Mouse (Mus musculus): ENCODE results near the gene Glrb. TPM values are rescaled to one million over a fixed set of nuclear protein-coding genes. Genes with fewer than 3 reads are reported as not detected.

Gene Glrb
- polyA plus RNA-seq, 1 experiment, result 0.28 TPM

DNA sequence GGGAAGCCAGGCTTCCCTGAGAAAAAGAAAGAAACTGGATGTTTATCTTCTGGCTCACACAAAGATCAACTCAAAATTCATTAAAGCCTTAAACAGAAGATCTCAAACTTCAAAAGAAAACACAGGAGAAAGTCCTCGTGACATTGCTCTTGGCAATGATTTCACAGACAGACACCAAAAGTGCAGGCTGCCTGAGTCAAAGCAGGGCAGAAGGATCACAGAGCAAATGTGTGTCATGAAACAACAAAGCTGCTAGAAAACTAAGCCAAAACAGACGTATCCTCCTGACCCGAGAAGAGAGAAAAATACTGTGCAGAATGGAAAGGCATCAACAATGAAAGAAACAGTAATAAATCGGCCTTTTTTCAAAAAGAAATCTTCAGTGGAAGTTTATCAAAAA, 22.4 kb downstream of the Glrb start:
- DNase-seq, result no peak
- WGBS, result 35% methylated on average over 4 of the region's 4 CpGs
- Histone ChIP-seq H3K4me3 (ENCODE audit: insufficient read depth, low read depth, low read length) (no peak overlapping the region), H3K36me3 (ENCODE audit: control insufficient read depth, insufficient read depth, low read length) (no peaks in the 10 kb centered on the region), H3K4me1 (ENCODE audit: control insufficient read depth, insufficient read depth, low read length) (no peaks in the 10 kb centered on the region), H3K27me3 (replicated peaks; ENCODE audit: control insufficient read depth, insufficient read depth, low read length) (no peaks in the 10 kb centered on the region), H3K27ac (ENCODE audit: insufficient read depth, low read depth, low read length) (no peak overlapping the region)
- TF ChIP-seq POLR2A (IDR thresholded peaks at IDR 0.05; ENCODE audit: low read depth, low read length), result no peak
- no peak for TF ChIP-seq CTCF (conservative IDR thresholded peaks at IDR 0.05; ENCODE audit: insufficient read depth, insufficient read length, low read depth, low read length)

DNA sequence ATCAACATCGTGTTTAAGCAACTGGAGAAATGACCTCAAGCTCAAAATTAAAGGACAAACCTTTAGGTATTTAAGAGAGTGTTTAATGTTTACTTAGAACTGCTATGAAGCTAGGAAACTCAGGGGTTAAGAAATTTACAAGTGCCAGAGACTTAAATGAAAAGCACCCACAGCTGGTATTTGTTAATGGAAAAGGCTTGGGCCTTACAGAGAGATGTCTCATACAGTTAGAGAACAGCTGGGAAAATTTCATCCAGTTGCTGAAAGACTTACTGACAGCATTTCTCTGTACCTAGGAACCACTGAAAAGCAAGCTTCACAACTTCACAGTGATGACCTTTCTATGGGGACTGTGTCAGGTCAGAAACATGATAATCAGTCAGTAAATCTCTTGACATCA, 28.3 kb downstream of the Glrb start:
- no peaks in the 10 kb centered on the region for H3K4me1 ChIP-seq (ENCODE audit: control insufficient read depth, insufficient read depth, low read length)
- DNase-seq, result no peak
- TF ChIP-seq POLR2A (IDR thresholded peaks at IDR 0.05; ENCODE audit: low read depth, low read length), result no peak
- TF ChIP-seq CTCF (conservative IDR thresholded peaks at IDR 0.05; ENCODE audit: insufficient read depth, insufficient read length, low read depth, low read length), result no peak
- 46% methylated on average over 1 of the region's 1 CpGs for WGBS
- H3K27me3 ChIP-seq (replicated peaks; ENCODE audit: control insufficient read depth, insufficient read depth, low read length), result no peaks in the 10 kb centered on the region
- H3K36me3 ChIP-seq (ENCODE audit: control insufficient read depth, insufficient read depth, low read length), result no peaks in the 10 kb centered on the region
- no peak overlapping the region for H3K4me3 ChIP-seq (ENCODE audit: insufficient read depth, low read depth, low read length)
- no peak overlapping the region for H3K27ac ChIP-seq (ENCODE audit: insufficient read depth, low read depth, low read length)

- DNase-seq, result no peak
- TF ChIP-seq POLR2A (IDR thresholded peaks at IDR 0.05; ENCODE audit: low read depth, low read length) (no peak), CTCF (conservative IDR thresholded peaks at IDR 0.05; ENCODE audit: insufficient read depth, insufficient read length, low read depth, low read length) (no peak)
- H3K4me3 ChIP-seq (ENCODE audit: insufficient read depth, low read depth, low read length), result no peak overlapping the region
- H3K4me1 ChIP-seq (ENCODE audit: control insufficient read depth, insufficient read depth, low read length), result no peaks in the 10 kb centered on the region
- no peak overlapping the region for H3K27ac ChIP-seq (ENCODE audit: insufficient read depth, low read depth, low read length)
- H3K27me3 ChIP-seq (replicated peaks; ENCODE audit: control insufficient read depth, insufficient read depth, low read length), result no peaks in the 10 kb centered on the region
- 81% methylated on average over 6 of the region's 6 CpGs for whole genome bisulfite sequencing
- no peaks in the 10 kb centered on the region for H3K36me3 ChIP-seq (ENCODE audit: control insufficient read depth, insufficient read depth, low read length)
Observed at GRCm38 (mm10) chr3:80883601-80884000, 29.9 kb downstream of the Glrb start.

- H3K36me3 ChIP-seq (ENCODE audit: control insufficient read depth, insufficient read depth, low read length), result no peaks in the 10 kb centered on the region
- H3K4me1 ChIP-seq (ENCODE audit: control insufficient read depth, insufficient read depth, low read length), result no peaks in the 10 kb centered on the region
- no peak for DNase-seq
- no peak overlapping the region for H3K4me3 ChIP-seq (ENCODE audit: insufficient read depth, low read depth, low read length)
- no peaks in the 10 kb centered on the region for H3K27me3 ChIP-seq (replicated peaks; ENCODE audit: control insufficient read depth, insufficient read depth, low read length)
- no peak overlapping the region for H3K27ac ChIP-seq (ENCODE audit: insufficient read depth, low read depth, low read length)
- no peak for TF ChIP-seq POLR2A (IDR thresholded peaks at IDR 0.05; ENCODE audit: low read depth, low read length)
- TF ChIP-seq CTCF (conservative IDR thresholded peaks at IDR 0.05; ENCODE audit: insufficient read depth, insufficient read length, low read depth, low read length), result no peak
- 94% methylated on average over 6 of the region's 6 CpGs for WGBS
Observed at GRCm38 (mm10) chr3:80880660-80881293, 32.7 kb downstream of the Glrb start.

DNA sequence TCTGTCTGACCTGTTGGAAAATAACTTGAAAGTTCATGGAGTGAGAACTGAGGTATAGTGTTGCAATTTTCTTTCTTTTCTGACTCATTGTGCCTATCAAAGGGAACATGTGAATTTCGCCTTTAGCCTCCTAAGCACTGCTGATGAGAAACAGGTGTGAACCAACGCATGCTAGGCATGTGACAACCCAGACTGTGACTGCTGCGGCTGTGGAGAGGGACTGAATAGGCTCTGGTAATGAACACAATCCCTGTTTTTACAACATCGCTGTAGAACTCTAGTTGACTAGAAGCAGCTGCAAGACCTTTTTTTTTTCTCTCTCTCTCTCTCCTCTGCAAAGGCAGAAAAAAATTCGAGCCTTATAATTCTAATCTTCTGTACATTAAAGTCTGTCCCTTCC, 34.9 kb downstream of the Glrb start:
- TF ChIP-seq POLR2A (IDR thresholded peaks at IDR 0.05; ENCODE audit: low read depth, low read length) (no peak), CTCF (conservative IDR thresholded peaks at IDR 0.05; ENCODE audit: insufficient read depth, insufficient read length, low read depth, low read length) (no peak)
- WGBS, result 27% methylated on average over 5 of the region's 5 CpGs
- Histone ChIP-seq H3K4me1 (ENCODE audit: control insufficient read depth, insufficient read depth, low read length) (no peaks in the 10 kb centered on the region), H3K4me3 (ENCODE audit: insufficient read depth, low read depth, low read length) (no peak overlapping the region), H3K27me3 (replicated peaks; ENCODE audit: control insufficient read depth, insufficient read depth, low read length) (no peaks in the 10 kb centered on the region), H3K27ac (ENCODE audit: insufficient read depth, low read depth, low read length) (no peak overlapping the region), H3K36me3 (ENCODE audit: control insufficient read depth, insufficient read depth, low read length) (no peaks in the 10 kb centered on the region)
- DNase-seq, result no peak

GRCm38 (mm10) chr3:80874690-80875353, 38.6 kb downstream of the Glrb start:
- no peak for DNase-seq
- TF ChIP-seq POLR2A (IDR thresholded peaks at IDR 0.05; ENCODE audit: low read depth, low read length) (no peak), CTCF (conservative IDR thresholded peaks at IDR 0.05; ENCODE audit: insufficient read depth, insufficient read length, low read depth, low read length) (no peak)
- H3K27ac ChIP-seq (ENCODE audit: insufficient read depth, low read depth, low read length), result no peak overlapping the region
- H3K4me1 ChIP-seq (ENCODE audit: control insufficient read depth, insufficient read depth, low read length), result no peaks in the 10 kb centered on the region
- no peak overlapping the region for H3K4me3 ChIP-seq (ENCODE audit: insufficient read depth, low read depth, low read length)
- H3K36me3 ChIP-seq (ENCODE audit: control insufficient read depth, insufficient read depth, low read length), result no peaks in the 10 kb centered on the region
- no peaks in the 10 kb centered on the region for H3K27me3 ChIP-seq (replicated peaks; ENCODE audit: control insufficient read depth, insufficient read depth, low read length)
- WGBS, result 84% methylated on average over 7 of the region's 7 CpGs

GRCm38 (mm10) chr3:80874081-80874480, 39.4 kb downstream of the Glrb start:
- H3K4me3 ChIP-seq (ENCODE audit: insufficient read depth, low read depth, low read length), result no peak overlapping the region
- no peak for DNase-seq
- H3K27ac ChIP-seq (ENCODE audit: insufficient read depth, low read depth, low read length), result no peak overlapping the region
- no peaks in the 10 kb centered on the region for H3K27me3 ChIP-seq (replicated peaks; ENCODE audit: control insufficient read depth, insufficient read depth, low read length)
- no peaks in the 10 kb centered on the region for H3K36me3 ChIP-seq (ENCODE audit: control insufficient read depth, insufficient read depth, low read length)
- no peaks in the 10 kb centered on the region for H3K4me1 ChIP-seq (ENCODE audit: control insufficient read depth, insufficient read depth, low read length)
- WGBS, result 59% methylated on average over 5 of the region's 5 CpGs
- TF ChIP-seq CTCF (conservative IDR thresholded peaks at IDR 0.05; ENCODE audit: insufficient read depth, insufficient read length, low read depth, low read length), result no peak
- no peak for TF ChIP-seq POLR2A (IDR thresholded peaks at IDR 0.05; ENCODE audit: low read depth, low read length)

Measured in kidney, adult 2 months (tissue).